Mouse (Mus musculus) adipocyte (in vitro differentiated cells): ENCODE measurements at regions not wholly inside any gene's neighbourhood (a gene's known extent, or its start where the extent isn't known, plus 50 kb on each side); places are given as distances from the start of the nearest gene placed in this dataset.
A peak's percentile ranks its signal among the peaks of the same experiment; 100 is the strongest.

Experiments
- DNase-seq: peaks from one replicate; pipeline ENCODE4 v3.0.0-alpha.2; 2016; ENCODE audit warnings: low spot score

DNA sequence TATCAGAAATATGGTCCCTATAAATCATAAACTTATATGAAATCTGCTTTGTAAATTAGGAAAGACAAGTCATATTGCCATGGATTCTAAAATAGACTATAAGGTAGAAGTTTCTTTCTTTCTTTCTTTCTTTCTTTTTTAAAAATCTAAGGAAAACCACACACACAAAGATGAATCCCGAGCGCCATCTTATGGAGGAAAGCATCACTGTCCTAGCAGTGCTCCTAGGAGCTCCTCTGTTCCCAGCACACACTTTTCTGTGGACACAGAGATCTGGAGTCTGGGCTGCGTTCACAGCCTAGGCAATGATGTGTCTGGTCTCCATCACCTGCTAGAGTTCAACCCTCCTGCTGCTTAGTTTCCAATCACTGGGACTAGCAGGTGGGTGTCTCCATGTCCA is 65.2 kb upstream of the Slc22a22 start:
- DNase-seq = peak; percentile 27

DNA sequence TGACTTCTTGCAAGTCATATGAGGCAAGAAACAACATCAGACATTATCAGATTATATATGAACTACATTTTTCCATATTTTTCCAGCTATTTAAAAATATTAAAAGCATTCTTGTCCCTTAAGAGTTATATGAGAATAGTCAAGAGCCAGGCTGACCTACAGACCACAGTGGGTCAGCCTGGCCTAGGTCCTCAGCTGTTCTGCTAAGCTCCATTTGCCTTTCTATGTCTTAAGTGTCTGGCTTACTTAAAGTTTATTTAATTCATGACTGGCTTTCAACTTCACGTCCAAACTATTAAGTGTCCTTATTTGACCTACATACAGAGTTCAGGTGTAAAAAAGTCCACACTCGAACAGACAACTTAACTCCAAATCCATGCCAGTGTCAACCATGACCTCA is 58.1 kb upstream of the Slc22a22 start:
- DNase-seq = no peak
